Mouse (Mus musculus): ENCODE data around the gene Calml4. TPM values are rescaled to one million over a fixed set of nuclear protein-coding genes. Genes with fewer than 3 reads are reported as not detected.

Gene Calml4
- total and polyA plus RNA-seq, 3 experiments, result 0.11 to 0.15 TPM; not detected in 1

GRCm38 (mm10) chr9:62829877-62830276 lies 28.0 kb upstream of the Calml4 start:
- ATAC-seq (ENCODE audit: extremely low read depth, insufficient number of reproducible peaks, low FRiP score, poor library complexity, severe bottlenecking) (no peak), DNase-seq (ENCODE audit: low spot score) (no peak)
- Histone ChIP-seq H3K4me3 (ENCODE audit: low read depth, low read length) (no peak overlapping the region), H3K27me3 (ENCODE audit: insufficient read depth, low read length) (no peaks in the 10 kb centered on the region), H3K9me3 (replicated peaks) (no peaks in the 10 kb centered on the region), H3K36me3 (replicated peaks) (no peaks in the 10 kb centered on the region), H3K4me1 (ENCODE audit: insufficient read depth, low read depth, low read length) (peaks cover 50% of the 10 kb centered on the region)
- TF ChIP-seq CTCF (IDR thresholded peaks at IDR 0.05; ENCODE audit: low read depth, low read length) (no peak), TAL1 (conservative IDR thresholded peaks at IDR 0.05; ENCODE audit: low read depth, low read length) (no peak), GATA1 (IDR thresholded peaks at IDR 0.05; ENCODE audit: borderline replicate concordance, low read length) (no peak), GATA2 (IDR thresholded peaks at IDR 0.05; ENCODE audit: borderline replicate concordance, low read depth, low read length) (no peak), POLR2AphosphoS5 (IDR thresholded peaks at IDR 0.05; ENCODE audit: insufficient replicate concordance, low read depth, low read length) (no peak)

- H3K4me1 ChIP-seq (ENCODE audit: insufficient read depth, low read depth, low read length), result peaks cover 43% of the 10 kb centered on the region
- H3K4me3 ChIP-seq (ENCODE audit: low read depth, low read length), result no peak overlapping the region
- ATAC-seq (ENCODE audit: extremely low read depth, insufficient number of reproducible peaks, low FRiP score, poor library complexity, severe bottlenecking) (no peak), DNase-seq (ENCODE audit: low spot score) (no peak)
- H3K9me3 ChIP-seq (replicated peaks), result no peaks in the 10 kb centered on the region
- peaks cover 3% of the 10 kb centered on the region for H3K36me3 ChIP-seq (replicated peaks)
- TF ChIP-seq GATA2 (IDR thresholded peaks at IDR 0.05; ENCODE audit: borderline replicate concordance, low read depth, low read length) (no peak), POLR2AphosphoS5 (IDR thresholded peaks at IDR 0.05; ENCODE audit: insufficient replicate concordance, low read depth, low read length) (no peak), TAL1 (conservative IDR thresholded peaks at IDR 0.05; ENCODE audit: low read depth, low read length) (no peak)
- no peaks in the 10 kb centered on the region for H3K27me3 ChIP-seq (ENCODE audit: insufficient read depth, low read length)
Observed at GRCm38 (mm10) chr9:62834906-62835305, 23.0 kb upstream of the Calml4 start.

GRCm38 (mm10) chr9:62835705-62836446 lies 22.0 kb upstream of the Calml4 start:
- ATAC-seq (ENCODE audit: extremely low read depth, insufficient number of reproducible peaks, low FRiP score, poor library complexity, severe bottlenecking), result no peak
- DNase-seq (ENCODE audit: low spot score), result no peak
- Histone ChIP-seq H3K4me1 (ENCODE audit: insufficient read depth, low read depth, low read length) (peaks cover 47% of the 10 kb centered on the region), H3K36me3 (replicated peaks) (peaks cover 13% of the 10 kb centered on the region), H3K9me3 (replicated peaks) (no peaks in the 10 kb centered on the region), H3K27me3 (ENCODE audit: insufficient read depth, low read length) (no peaks in the 10 kb centered on the region), H3K4me3 (ENCODE audit: low read depth, low read length) (no peak overlapping the region)
- no peak for TF ChIP-seq CTCF (IDR thresholded peaks at IDR 0.05; ENCODE audit: low read depth, low read length)
- TF ChIP-seq GATA2 (IDR thresholded peaks at IDR 0.05; ENCODE audit: borderline replicate concordance, low read depth, low read length), result no peak
- TF ChIP-seq GATA1 (IDR thresholded peaks at IDR 0.05; ENCODE audit: borderline replicate concordance, low read length), result no peak
- no peak for TF ChIP-seq POLR2AphosphoS5 (IDR thresholded peaks at IDR 0.05; ENCODE audit: insufficient replicate concordance, low read depth, low read length)
- no peak for TF ChIP-seq TAL1 (conservative IDR thresholded peaks at IDR 0.05; ENCODE audit: low read depth, low read length)

- Histone ChIP-seq H3K36me3 (replicated peaks) (peaks cover 25% of the 10 kb centered on the region), H3K4me1 (ENCODE audit: insufficient read depth, low read depth, low read length) (peaks cover 51% of the 10 kb centered on the region), H3K9me3 (replicated peaks) (no peaks in the 10 kb centered on the region), H3K4me3 (ENCODE audit: low read depth, low read length) (peak overlapping the region; percentile 80; the same call in 1 of the 2 replicates), H3K27me3 (ENCODE audit: insufficient read depth, low read length) (no peaks in the 10 kb centered on the region)
- no peak for TF ChIP-seq GATA2 (IDR thresholded peaks at IDR 0.05; ENCODE audit: borderline replicate concordance, low read depth, low read length)
- TF ChIP-seq POLR2AphosphoS5 (IDR thresholded peaks at IDR 0.05; ENCODE audit: insufficient replicate concordance, low read depth, low read length), result no peak
- no peak for TF ChIP-seq CTCF (IDR thresholded peaks at IDR 0.05; ENCODE audit: low read depth, low read length)
- no peak for TF ChIP-seq TAL1 (conservative IDR thresholded peaks at IDR 0.05; ENCODE audit: low read depth, low read length)
- TF ChIP-seq GATA1 (IDR thresholded peaks at IDR 0.05; ENCODE audit: borderline replicate concordance, low read length), result no peak
- ATAC-seq (ENCODE audit: extremely low read depth, insufficient number of reproducible peaks, low FRiP score, poor library complexity, severe bottlenecking) (no peak), DNase-seq (ENCODE audit: low spot score) (no peak)
Observed at GRCm38 (mm10) chr9:62837611-62838010, 20.3 kb upstream of the Calml4 start.

- H3K27me3 ChIP-seq (ENCODE audit: insufficient read depth, low read length), result no peaks in the 10 kb centered on the region
- peak overlapping the region; percentile 80 for H3K4me3 ChIP-seq (ENCODE audit: low read depth, low read length)
- H3K4me1 ChIP-seq (ENCODE audit: insufficient read depth, low read depth, low read length), result peaks cover 53% of the 10 kb centered on the region
- ATAC-seq (ENCODE audit: extremely low read depth, insufficient number of reproducible peaks, low FRiP score, poor library complexity, severe bottlenecking), result no peak
- TF ChIP-seq TAL1 (conservative IDR thresholded peaks at IDR 0.05; ENCODE audit: low read depth, low read length), result no peak
- no peak for TF ChIP-seq GATA1 (IDR thresholded peaks at IDR 0.05; ENCODE audit: borderline replicate concordance, low read length)
- no peak for TF ChIP-seq GATA2 (IDR thresholded peaks at IDR 0.05; ENCODE audit: borderline replicate concordance, low read depth, low read length)
- TF ChIP-seq POLR2AphosphoS5 (IDR thresholded peaks at IDR 0.05; ENCODE audit: insufficient replicate concordance, low read depth, low read length), result no peak
- no peak for TF ChIP-seq CTCF (IDR thresholded peaks at IDR 0.05; ENCODE audit: low read depth, low read length)
- no peak for DNase-seq (ENCODE audit: low spot score)
- peaks cover 30% of the 10 kb centered on the region for H3K36me3 ChIP-seq (replicated peaks)
- no peaks in the 10 kb centered on the region for H3K9me3 ChIP-seq (replicated peaks)
Observed at GRCm38 (mm10) chr9:62838146-62838505, 19.8 kb upstream of the Calml4 start.

- Histone ChIP-seq H3K36me3 (replicated peaks) (peaks cover 35% of the 10 kb centered on the region), H3K27me3 (ENCODE audit: insufficient read depth, low read length) (no peaks in the 10 kb centered on the region), H3K9me3 (replicated peaks) (no peaks in the 10 kb centered on the region), H3K4me1 (ENCODE audit: insufficient read depth, low read depth, low read length) (peaks cover 56% of the 10 kb centered on the region), H3K4me3 (ENCODE audit: low read depth, low read length) (peak within 1 kb of the TSS; percentile 80)
- DNase-seq (ENCODE audit: low spot score) (peak; percentile 91), ATAC-seq (ENCODE audit: extremely low read depth, insufficient number of reproducible peaks, low FRiP score, poor library complexity, severe bottlenecking) (peak; percentile 98)
- TF ChIP-seq GATA1 (IDR thresholded peaks at IDR 0.05; ENCODE audit: borderline replicate concordance, low read length), result no peak
- TF ChIP-seq POLR2AphosphoS5 (IDR thresholded peaks at IDR 0.05; ENCODE audit: insufficient replicate concordance, low read depth, low read length), result no peak
- no peak for TF ChIP-seq CTCF (IDR thresholded peaks at IDR 0.05; ENCODE audit: low read depth, low read length)
- TF ChIP-seq GATA2 (IDR thresholded peaks at IDR 0.05; ENCODE audit: borderline replicate concordance, low read depth, low read length), result no peak
Observed at GRCm38 (mm10) chr9:62838506-62839171, 19.2 kb upstream of the Calml4 start, which contains the start of gene Cln6. Gene Cln6 (plus strand): TSS chr9:62838785.
